Mouse (Mus musculus): ENCODE measurements around the gene Tex2. TPM values are rescaled to one million over a fixed set of nuclear protein-coding genes. Genes with fewer than 3 reads are reported as not detected.

Gene Tex2
- polyA plus RNA-seq, 2 experiments, result 8.7 to 10.8 TPM

GRCm38 (mm10) chr11:106478745-106479144 is 134.5 kb downstream of the Tex2 start:
- TF ChIP-seq POLR2A (IDR thresholded peaks at IDR 0.05; ENCODE audit: borderline replicate concordance, extremely low read depth, insufficient read depth, insufficient read length), result no peak
- no peak overlapping the region for H3K4me3 ChIP-seq (replicated peaks; ENCODE audit: low read length)
- H3K4me1 ChIP-seq (ENCODE audit: control insufficient read depth, insufficient read depth, low read length), result no peaks in the 10 kb centered on the region
- no peaks in the 10 kb centered on the region for H3K9me3 ChIP-seq (ENCODE audit: control insufficient read depth, low read length)
- H3K27ac ChIP-seq (replicated peaks; ENCODE audit: low read depth, low read length), result no peak overlapping the region
- no peaks in the 10 kb centered on the region for H3K36me3 ChIP-seq (ENCODE audit: control insufficient read depth, insufficient read depth, low read length)
- no peaks in the 10 kb centered on the region for H3K27me3 ChIP-seq (ENCODE audit: control insufficient read depth, insufficient read depth, low read length)
- 45% methylated on average over 1 of the region's 1 CpGs for WGBS
- DNase-seq (ENCODE audit: low spot score) (no peak), ATAC-seq (ENCODE audit: low FRiP score, low read depth) (no peak)
- no peak overlapping the region for H3K9ac ChIP-seq (ENCODE audit: low read depth, low read length, severe bottlenecking)
- no peak overlapping the region for H3K4me2 ChIP-seq (replicated peaks; ENCODE audit: low read depth, low read length, severe bottlenecking)

- WGBS, result 95% methylated on average over 4 of the region's 4 CpGs
- Histone ChIP-seq H3K27ac (replicated peaks; ENCODE audit: low read depth, low read length) (no peak overlapping the region), H3K9me3 (ENCODE audit: control insufficient read depth, low read length) (no peaks in the 10 kb centered on the region), H3K4me2 (replicated peaks; ENCODE audit: low read depth, low read length, severe bottlenecking) (no peak overlapping the region), H3K4me3 (replicated peaks; ENCODE audit: low read length) (no peak overlapping the region), H3K27me3 (ENCODE audit: control insufficient read depth, insufficient read depth, low read length) (no peaks in the 10 kb centered on the region), H3K36me3 (ENCODE audit: control insufficient read depth, insufficient read depth, low read length) (no peaks in the 10 kb centered on the region), H3K4me1 (ENCODE audit: control insufficient read depth, insufficient read depth, low read length) (no peaks in the 10 kb centered on the region), H3K9ac (ENCODE audit: low read depth, low read length, severe bottlenecking) (no peak overlapping the region)
- TF ChIP-seq POLR2A (IDR thresholded peaks at IDR 0.05; ENCODE audit: borderline replicate concordance, extremely low read depth, insufficient read depth, insufficient read length), result no peak
- no peak for ATAC-seq (ENCODE audit: low FRiP score, low read depth)
- DNase-seq (ENCODE audit: low spot score), result no peak
Observed at GRCm38 (mm10) chr11:106477505-106478160, 135.6 kb downstream of the Tex2 start.

- DNase-seq (ENCODE audit: low spot score) (no peak), ATAC-seq (ENCODE audit: low FRiP score, low read depth) (no peak)
- H3K4me2 ChIP-seq (replicated peaks; ENCODE audit: low read depth, low read length, severe bottlenecking), result no peak overlapping the region
- H3K4me1 ChIP-seq (ENCODE audit: control insufficient read depth, insufficient read depth, low read length), result 0 out of 2 replicates have a peak, but pooled peaks cover 5% of the 10 kb centered on the region
- no peak overlapping the region for H3K27ac ChIP-seq (replicated peaks; ENCODE audit: low read depth, low read length)
- no peaks in the 10 kb centered on the region for H3K9me3 ChIP-seq (ENCODE audit: control insufficient read depth, low read length)
- H3K4me3 ChIP-seq (replicated peaks; ENCODE audit: low read length), result no peak overlapping the region
- H3K36me3 ChIP-seq (ENCODE audit: control insufficient read depth, insufficient read depth, low read length), result no peaks in the 10 kb centered on the region
- no peak for TF ChIP-seq POLR2A (IDR thresholded peaks at IDR 0.05; ENCODE audit: borderline replicate concordance, extremely low read depth, insufficient read depth, insufficient read length)
- whole genome bisulfite sequencing, result 89% methylated on average over 1 of the region's 1 CpGs
- H3K9ac ChIP-seq (ENCODE audit: low read depth, low read length, severe bottlenecking), result no peak overlapping the region
- no peaks in the 10 kb centered on the region for H3K27me3 ChIP-seq (ENCODE audit: control insufficient read depth, insufficient read depth, low read length)
Observed at GRCm38 (mm10) chr11:106475309-106475708, 137.9 kb downstream of the Tex2 start.

GRCm38 (mm10) chr11:106471629-106472028 is 141.6 kb downstream of the Tex2 start:
- ATAC-seq (ENCODE audit: low FRiP score, low read depth) (no peak), DNase-seq (ENCODE audit: low spot score) (no peak)
- Histone ChIP-seq H3K27me3 (ENCODE audit: control insufficient read depth, insufficient read depth, low read length) (no peaks in the 10 kb centered on the region), H3K9me3 (ENCODE audit: control insufficient read depth, low read length) (no peaks in the 10 kb centered on the region), H3K9ac (ENCODE audit: low read depth, low read length, severe bottlenecking) (no peak overlapping the region), H3K4me3 (replicated peaks; ENCODE audit: low read length) (no peak overlapping the region), H3K4me1 (ENCODE audit: control insufficient read depth, insufficient read depth, low read length) (0 out of 2 replicates have a peak, but pooled peaks cover 5% of the 10 kb centered on the region), H3K4me2 (replicated peaks; ENCODE audit: low read depth, low read length, severe bottlenecking) (no peak overlapping the region), H3K36me3 (ENCODE audit: control insufficient read depth, insufficient read depth, low read length) (no peaks in the 10 kb centered on the region), H3K27ac (replicated peaks; ENCODE audit: low read depth, low read length) (no peak overlapping the region)
- no peak for TF ChIP-seq POLR2A (IDR thresholded peaks at IDR 0.05; ENCODE audit: borderline replicate concordance, extremely low read depth, insufficient read depth, insufficient read length)
- WGBS, result 100% methylated on average over 1 of the region's 1 CpGs

- Histone ChIP-seq H3K4me1 (ENCODE audit: control insufficient read depth, insufficient read depth, low read length) (0 out of 2 replicates have a peak, but pooled peaks cover 5% of the 10 kb centered on the region), H3K9me3 (ENCODE audit: control insufficient read depth, low read length) (no peaks in the 10 kb centered on the region), H3K27ac (replicated peaks; ENCODE audit: low read depth, low read length) (no peak overlapping the region), H3K36me3 (ENCODE audit: control insufficient read depth, insufficient read depth, low read length) (no peaks in the 10 kb centered on the region), H3K4me3 (replicated peaks; ENCODE audit: low read length) (no peak overlapping the region), H3K9ac (ENCODE audit: low read depth, low read length, severe bottlenecking) (no peak overlapping the region), H3K27me3 (ENCODE audit: control insufficient read depth, insufficient read depth, low read length) (no peaks in the 10 kb centered on the region), H3K4me2 (replicated peaks; ENCODE audit: low read depth, low read length, severe bottlenecking) (no peak overlapping the region)
- no peak for DNase-seq (ENCODE audit: low spot score)
- no peak for ATAC-seq (ENCODE audit: low FRiP score, low read depth)
- 93% methylated on average over 1 of the region's 1 CpGs for WGBS
- no peak for TF ChIP-seq POLR2A (IDR thresholded peaks at IDR 0.05; ENCODE audit: borderline replicate concordance, extremely low read depth, insufficient read depth, insufficient read length)
Observed at GRCm38 (mm10) chr11:106468509-106468908, 144.7 kb downstream of the Tex2 start.
